In the genomic region with DNA sequence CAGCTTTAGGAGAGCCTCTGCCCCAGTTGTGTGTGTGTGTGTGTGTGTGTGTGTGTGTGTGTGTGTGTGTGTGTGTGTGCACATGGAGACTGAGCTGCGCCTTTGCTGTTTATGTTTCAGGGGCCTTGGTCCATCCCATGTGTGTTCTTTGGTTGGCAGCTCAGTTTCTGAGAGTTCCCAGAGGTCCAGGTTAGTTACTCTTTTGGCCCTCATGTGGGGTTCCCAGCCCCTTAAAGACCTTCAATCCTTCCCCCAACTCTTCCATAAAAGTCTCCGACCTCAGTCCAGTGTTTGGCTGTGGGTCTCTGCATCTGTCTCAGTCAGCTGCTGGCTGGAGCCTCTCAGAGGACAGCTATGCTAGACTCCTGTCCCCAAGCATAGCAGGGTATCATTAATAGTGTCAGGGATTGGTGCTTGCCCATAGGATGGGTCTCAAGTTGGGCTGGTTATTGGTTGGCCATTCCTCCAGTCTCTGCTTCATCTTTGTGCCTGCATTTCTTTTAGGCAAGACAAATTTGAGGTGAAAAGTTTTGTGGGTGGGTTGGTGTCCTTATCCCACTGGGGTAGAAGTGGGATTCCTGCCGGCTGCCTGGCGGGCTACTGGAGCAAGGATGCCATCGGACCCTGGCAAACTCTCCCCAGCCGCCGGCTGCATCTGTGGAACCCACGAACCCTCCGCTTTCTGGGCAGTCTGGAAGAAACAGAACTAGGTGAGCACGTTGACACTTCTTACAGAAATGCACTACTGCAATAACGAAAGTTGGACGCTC, we compare ENCODE assay signal across 8 mouse cellular contexts. TPM values are rescaled to one million over a fixed set of nuclear protein-coding genes. Genes with fewer than 3 reads are reported as not detected.
DNase-seq lines count a peak whose midpoint lies in the region; ATAC-seq and TF ChIP-seq lines count a peak whose summit lies in the region.

No protein-coding gene starts in this region.

- TF ChIP-seq EP300 in liver, embryonic 14.5 days (IDR thresholded peaks at IDR 0.05; ENCODE audit: low read depth) = no peak

- peak overlapping the region; percentile 66 for H3K4me3 ChIP-seq in forebrain, embryonic 15.5 days
- peak overlapping the region; percentile 82 to 93 for H3K4me3 ChIP-seq in liver, embryonic 14.5 days (ENCODE audit: insufficient read depth in 1 of 2, low read depth in 2 of 2, low read length in 2 of 2)

- DNase-seq in gastrocnemius, postnatal 36 days = peak; percentile 12 to 37
- DNase-seq in gastrocnemius, postnatal 25 days = no peak
- peak; percentile 16 for DNase-seq in right cerebral cortex, postnatal 14 days
- no peak for DNase-seq in right cerebral cortex, adult 2 months (ENCODE audit: low spot score in 2 of 2)
- DNase-seq in liver, embryonic 14.5 days (ENCODE audit: low read depth in 3 of 3, low spot score in 3 of 3) = no peak
- no peak for DNase-seq in adrenal gland, adult 8-10 months

- no peak for TF ChIP-seq CTCF in liver, embryonic 14.5 days (IDR thresholded peaks at IDR 0.05; ENCODE audit: low read depth)

- H3K36me3 ChIP-seq in forebrain, embryonic 15.5 days = peaks cover 8% of the 10 kb centered on the region; the same call in 1 of the 2 replicates
- peaks cover 5% of the 10 kb centered on the region for H3K36me3 ChIP-seq in liver, embryonic 14.5 days (replicated peaks; ENCODE audit: control insufficient read depth, insufficient read depth, low read depth)

- H3K27ac ChIP-seq in forebrain, embryonic 15.5 days (replicated peaks) = no peak overlapping the region
- no peak overlapping the region for H3K27ac ChIP-seq in liver, embryonic 14.5 days

- peaks cover 12% of the 10 kb centered on the region for H3K4me1 ChIP-seq in forebrain, embryonic 15.5 days
- peaks cover 0 to 13% of the 10 kb centered on the region in 2 experiments; a peak in 2 of 4 replicates for H3K4me1 ChIP-seq in liver, embryonic 14.5 days (replicated peaks; ENCODE audit: control insufficient read depth in 2 of 2, insufficient read depth in 2 of 2, low read length in 1 of 2)

- intact Hi-C loops in gastrocnemius, postnatal 36 days (cut with DNase I) = loop anchor here (10.0 kb wide), 1 partner anchor 649 kb away; the partner anchor contains the start of gene Pxdn

- ATAC-seq in forebrain, embryonic 15.5 days (replicated peaks) = peak; percentile 49
- peak; percentile 17; the same call in 1 of the 2 replicates for ATAC-seq in liver, embryonic 14.5 days (ENCODE audit: insufficient read depth)
- ATAC-seq in erythroid progenitor cell, adult 5-6 weeks (replicated peaks; ENCODE audit: low FRiP score, poor library complexity, severe bottlenecking) = no peak

- 15% methylated on average over 12 of the region's 12 CpGs for WGBS in forebrain, embryonic 15.5 days
- 13% methylated on average over 12 of the region's 12 CpGs for WGBS in liver, embryonic 14.5 days (ENCODE audit: insufficient replicate concordance)

- no peaks in the 10 kb centered on the region for H3K9me3 ChIP-seq in forebrain, embryonic 15.5 days
- no peaks in the 10 kb centered on the region for H3K9me3 ChIP-seq in liver, embryonic 14.5 days (ENCODE audit: control insufficient read depth, low read length)

- H3K27me3 ChIP-seq in forebrain, embryonic 15.5 days = no peaks in the 10 kb centered on the region
- H3K27me3 ChIP-seq in liver, embryonic 14.5 days (ENCODE audit: control insufficient read depth, insufficient read depth, low read length) = no peaks in the 10 kb centered on the region; the same call in 1 of the 2 replicates

- peak overlapping the region; percentile 84 for H3K4me2 ChIP-seq in forebrain, embryonic 15.5 days (replicated peaks)
- peak overlapping the region; percentile 75 for H3K4me2 ChIP-seq in liver, embryonic 14.5 days (ENCODE audit: low read depth)

- peak overlapping the region; percentile 93 for H3K9ac ChIP-seq in forebrain, embryonic 15.5 days (replicated peaks)
- peak overlapping the region; percentile 73 for H3K9ac ChIP-seq in liver, embryonic 14.5 days (replicated peaks)

RNA-seq across cellular contexts. Expression of gene Tmem18, which starts 0.5 kb away (rescaled TPM):
- 1 to 10 TPM; 5.7 to 7.7 TPM for total RNA-seq in gastrocnemius, postnatal 36 days (2021)
- 1 to 10 TPM; 5.5 to 7.0 TPM for total RNA-seq in gastrocnemius, postnatal 25 days (2021)
- 24.3 and 27.6 TPM in 2 replicates for polyA plus RNA-seq in forebrain, embryonic 15.5 days (2015; fragmentation: Nextera tagmentation; extraction: Ambion mirVana)
- 4.7 and 5.4 TPM in 2 replicates for polyA plus RNA-seq in liver, embryonic 14.5 days (2012; rRNA removed)
- polyA plus RNA-seq in liver, embryonic 14.5 days (2014; fragmentation: Nextera tagmentation; extraction: Ambion mirVana) = 8.2 and 8.4 TPM in 2 replicates
- total RNA-seq in erythroid progenitor cell, adult 5-6 weeks (2015; ENCODE audit: low replicate concordance) = 5.9 and 9.0 TPM in 2 replicates
- 18.2 and 25.3 TPM in 2 replicates for total RNA-seq in erythroid progenitor cell, adult 5-6 weeks (2017; ENCODE audit: low replicate concordance)
- 10 to 100 TPM; 19.5 to 30.1 (median 24.5) TPM for total RNA-seq in adrenal gland, adult 8-10 months (2022)

Comparison
In these comparisons a context has a peak if more than half of its experiments do, and no peak if none do; other contexts are left out.
1. DNase-seq: peak in gastrocnemius, postnatal 36 days (2 of 2) and right cerebral cortex, postnatal 14 days (single experiment); none in gastrocnemius, postnatal 25 days (single experiment), right cerebral cortex, adult 2 months (0 of 2), liver, embryonic 14.5 days (0 of 3) and adrenal gland, adult 8-10 months (single experiment).